Mouse (Mus musculus) cerebellum, adult 18-20 months (tissue): ENCODE data around the gene Ube2d2b.

ENCODE experiments used
- DNase-seq, 2 experiments: peaks; one replicate each; pipeline ENCODE4 v3.0.0; 2021

Gene Ube2d2b

GRCm38 (mm10) chr5:107829998-107830560 is at the start of gene Ube2d2b:
TSS of gene Ube2d2b (plus strand) at chr5:107830099.
- DNase-seq = no peak

GRCm38 (mm10) chr5:107782360-107782759 is 47.5 kb upstream of the Ube2d2b start:
- no peak for DNase-seq

GRCm38 (mm10) chr5:107787682-107788443 is 42.0 kb upstream of the Ube2d2b start:
- DNase-seq = no peak

- DNase-seq = no peak
These were observed 40.4 kb upstream of the Ube2d2b start for GRCm38 (mm10) chr5:107789492-107789891.

GRCm38 (mm10) chr5:107791966-107792365 is 37.9 kb upstream of the Ube2d2b start:
- no peak for DNase-seq

- DNase-seq = no peak
These were observed 37.4 kb upstream of the Ube2d2b start for GRCm38 (mm10) chr5:107792516-107792915.

- DNase-seq = no peak
These were observed 36.6 kb upstream of the Ube2d2b start for GRCm38 (mm10) chr5:107793258-107793657.

- no peak for DNase-seq
These were observed 36.0 kb upstream of the Ube2d2b start for GRCm38 (mm10) chr5:107793927-107794326.

GRCm38 (mm10) chr5:107798290-107798689 is 31.6 kb upstream of the Ube2d2b start:
- DNase-seq = no peak

- DNase-seq = no peak
These were observed 28.7 kb upstream of the Ube2d2b start for GRCm38 (mm10) chr5:107801234-107801633.

- DNase-seq = no peak
These were observed 27.3 kb upstream of the Ube2d2b start for GRCm38 (mm10) chr5:107802621-107803020.

- DNase-seq = no peak
These were observed 22.4 kb upstream of the Ube2d2b start for GRCm38 (mm10) chr5:107807496-107807895.

- no peak for DNase-seq
These were observed 15.2 kb upstream of the Ube2d2b start for GRCm38 (mm10) chr5:107814651-107815050.

GRCm38 (mm10) chr5:107822521-107822920 is 7.4 kb upstream of the Ube2d2b start:
- no peak for DNase-seq

- DNase-seq = no peak
These were observed 1.5 kb downstream of the Ube2d2b start for GRCm38 (mm10) chr5:107831351-107831750.

- no peak for DNase-seq
These were observed 4.4 kb downstream of the Ube2d2b start for GRCm38 (mm10) chr5:107834287-107834686.

GRCm38 (mm10) chr5:107838891-107839644 is 9.2 kb downstream of the Ube2d2b start:
- DNase-seq = no peak

GRCm38 (mm10) chr5:107840549-107841238 is 10.8 kb downstream of the Ube2d2b start:
- DNase-seq = no peak

- DNase-seq = peak; percentile 65 to 68
These were observed 17.4 kb downstream of the Ube2d2b start for GRCm38 (mm10) chr5:107847349-107847748.

- no peak for DNase-seq
These were observed 17.9 kb downstream of the Ube2d2b start for GRCm38 (mm10) chr5:107847817-107848216.

- DNase-seq = no peak
These were observed 19.1 kb downstream of the Ube2d2b start for GRCm38 (mm10) chr5:107848964-107849363.

GRCm38 (mm10) chr5:107853807-107854206 is 23.9 kb downstream of the Ube2d2b start:
- DNase-seq = no peak

GRCm38 (mm10) chr5:107854556-107854955 is 24.7 kb downstream of the Ube2d2b start:
- no peak for DNase-seq
